Mouse (Mus musculus) activated CD4-positive, CD25-positive, alpha-beta regulatory T cell, adult 4 months (primary cell): ENCODE results near the gene Rpl37a. TPM values are rescaled to one million over a fixed set of nuclear protein-coding genes. Genes with fewer than 3 reads are reported as not detected.

ENCODE experiments used
- ATAC-seq: one replicate; pipeline ENCODE4 v1.8.0; 2017
- polyA plus RNA-seq, 2 experiments: library from polyadenylated mRNA; unstranded; fragments of 100-300 nt; shearing (Covaris generic); gene quantifications; one replicate each; pipeline ENCODE4 v1.2.1; 2017

The Rpl37a gene
- polyA plus RNA-seq, 2 experiments from 2014 or later = 2,620 to 2,910 TPM

DNA sequence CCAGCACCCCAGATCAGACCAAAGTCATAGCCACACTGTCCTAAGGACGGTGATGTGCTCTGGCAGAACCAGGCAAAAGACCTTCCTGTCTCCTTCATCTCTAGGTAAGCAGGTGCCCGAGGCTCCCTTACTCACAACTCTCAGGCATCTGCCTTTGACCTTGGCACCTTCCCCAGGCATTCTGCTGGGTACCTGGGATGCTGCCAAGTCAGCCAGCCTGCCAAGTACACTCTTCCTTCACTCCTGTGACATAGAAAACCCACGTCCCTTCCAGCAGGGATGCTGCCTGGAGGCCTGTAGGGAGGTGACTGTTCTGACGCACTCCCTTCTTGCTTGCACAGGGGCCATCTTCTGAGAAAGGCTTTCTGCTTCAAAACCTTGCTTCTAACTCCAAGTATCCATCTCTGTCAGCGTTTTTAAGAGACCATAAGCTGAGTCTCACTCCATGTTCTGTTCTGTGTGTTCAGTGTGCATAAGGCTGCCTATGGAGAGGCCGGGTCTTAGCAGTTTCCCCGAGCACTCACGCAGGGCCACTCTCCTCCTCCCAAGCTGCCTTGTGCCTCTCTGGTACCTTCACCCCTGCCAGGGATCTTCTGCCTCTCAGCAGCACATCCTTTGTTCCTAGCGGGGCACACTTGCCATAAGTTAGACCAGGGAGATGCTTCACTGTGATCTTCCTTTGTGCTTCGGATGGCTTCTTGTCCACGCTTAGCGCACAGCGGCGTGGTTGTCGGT is 28.0 kb downstream of the Rpl37a start:
- ATAC-seq = no peak

DNA sequence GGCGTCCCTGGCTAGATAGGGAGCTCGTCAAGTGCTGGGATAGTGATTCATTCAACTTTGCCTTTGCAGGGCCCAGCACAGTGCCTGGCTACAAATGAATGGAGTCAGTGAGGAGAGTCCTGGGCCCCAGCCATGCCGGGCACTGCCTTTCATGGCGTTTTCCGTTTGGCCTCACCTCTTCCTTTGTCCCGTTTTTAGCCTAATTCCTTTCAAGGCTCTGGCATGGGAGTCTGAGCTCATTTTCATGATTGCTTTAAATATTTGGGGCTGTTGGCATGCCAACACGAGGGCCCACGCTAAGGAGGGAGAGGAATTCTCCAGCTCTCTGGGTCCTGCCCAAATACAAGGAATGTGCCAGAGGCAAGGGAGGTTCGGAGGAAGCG is 28.6 kb downstream of the Rpl37a start:
- ATAC-seq = no peak

DNA sequence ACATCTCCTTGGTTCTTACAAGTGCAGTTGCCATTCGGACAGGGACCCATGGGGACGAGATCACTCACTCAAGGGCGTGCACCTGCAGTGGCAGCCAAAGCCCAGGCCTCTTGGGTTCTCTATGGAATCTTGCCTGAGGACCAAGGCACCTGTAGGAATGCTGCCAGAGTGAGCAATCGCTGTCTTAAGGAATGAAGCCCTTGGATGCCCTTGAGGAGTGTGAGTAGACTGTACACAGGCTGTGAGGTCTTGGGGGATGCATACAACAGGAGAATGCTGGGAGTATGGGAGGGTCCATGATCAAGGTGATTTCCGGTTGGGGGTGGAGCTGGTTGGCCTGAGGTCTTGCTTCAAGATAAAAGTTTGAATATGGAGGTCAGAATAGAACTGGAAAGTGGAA is 30.3 kb downstream of the Rpl37a start:
- no peak for ATAC-seq

- ATAC-seq = no peak
Observed at GRCm38 (mm10) chr1:72744816-72745506, 33.9 kb downstream of the Rpl37a start.

DNA sequence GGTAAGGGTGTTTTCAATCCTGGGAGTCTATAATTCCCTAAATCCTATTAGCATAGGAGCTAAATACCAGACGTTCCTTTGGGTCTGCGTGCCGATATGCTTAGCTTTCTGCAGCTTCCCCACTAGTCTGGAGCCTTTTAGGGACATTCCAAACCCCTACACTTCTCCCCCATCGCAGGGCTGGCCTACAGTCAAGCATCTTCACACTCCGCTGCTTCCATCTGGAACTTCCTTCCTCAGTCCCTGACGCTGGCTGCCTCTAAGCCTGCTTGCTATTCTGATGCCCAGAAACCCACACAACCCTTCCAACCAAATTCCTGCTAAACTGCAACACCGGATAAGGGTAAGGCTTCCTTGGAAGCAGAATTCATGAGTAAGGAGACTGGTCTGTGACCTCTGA is 35.3 kb downstream of the Rpl37a start:
- no peak for ATAC-seq

- ATAC-seq = no peak
Observed at GRCm38 (mm10) chr1:72751371-72751781, 40.3 kb downstream of the Rpl37a start.

- ATAC-seq = no peak
Observed at GRCm38 (mm10) chr1:72753211-72753610, 42.1 kb downstream of the Rpl37a start.

GRCm38 (mm10) chr1:72755227-72755626 is 44.1 kb downstream of the Rpl37a start:
- no peak for ATAC-seq

- ATAC-seq = no peak
Observed at GRCm38 (mm10) chr1:72755801-72756200, 44.7 kb downstream of the Rpl37a start.

- ATAC-seq = no peak
Observed at GRCm38 (mm10) chr1:72759758-72760157, 48.7 kb downstream of the Rpl37a start.

Other genes with a start within 250 kb of the Rpl37a start
- not detected for gene March4, start 174.4 kb upstream of the Rpl37a start, polyA plus RNA-seq
- 10 to 100 TPM; 13.7 to 15.9 TPM for gene Smarcal1, start 128.0 kb upstream of the Rpl37a start, polyA plus RNA-seq
- not detected for gene Ankar, start 10.7 kb upstream of the Rpl37a start, polyA plus RNA-seq
- gene Igfbp2, start 113.2 kb downstream of the Rpl37a start, polyA plus RNA-seq = not detected
- gene Igfbp5, start 163.6 kb downstream of the Rpl37a start, polyA plus RNA-seq = not detected